In the genomic region with DNA sequence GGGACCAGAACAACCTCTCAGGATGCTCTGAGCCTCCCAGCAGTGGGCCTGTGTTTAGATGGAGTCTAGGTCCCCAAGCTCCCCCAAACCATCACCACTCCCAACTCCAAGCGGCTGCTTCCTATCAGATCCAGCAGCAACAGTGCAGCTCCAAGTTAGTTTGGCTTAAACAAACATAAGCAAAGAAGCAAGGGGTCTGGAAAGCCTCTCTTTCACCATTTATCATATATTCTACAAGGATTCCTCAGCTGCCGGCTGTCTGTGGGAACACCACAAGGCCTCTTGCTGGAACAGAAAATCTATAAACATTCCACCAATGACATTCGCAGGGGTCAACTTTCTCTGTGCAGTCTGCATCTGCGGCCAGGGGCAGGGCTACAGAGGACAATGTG, we compare ENCODE assay signal across 12 mouse cellular contexts. TPM values are rescaled to one million over a fixed set of nuclear protein-coding genes. Genes with fewer than 3 reads are reported as not detected.
DNase-seq lines count a peak whose midpoint lies in the region; ATAC-seq and TF ChIP-seq lines count a peak whose summit lies in the region.
"Had no signal": no experiment of that assay in that cellular context is flagged by ENCODE, and none has a peak within 500 bp of the region (broad histone marks: within the 10 kb centered on the region; RNA-seq: fewer than 3 reads in every experiment).

No protein-coding gene starts in this region.

- no peak for TF ChIP-seq CTCF in lung, adult 2 months (IDR thresholded peaks at IDR 0.05; ENCODE audit: insufficient read depth, low read length)

- no peaks in the 10 kb centered on the region for H3K27me3 ChIP-seq in kidney, embryonic 14.5 days (ENCODE audit: control insufficient read depth, insufficient read depth, low read length)
- no peaks in the 10 kb centered on the region for H3K27me3 ChIP-seq in lung, embryonic 16.5 days (ENCODE audit: control insufficient read depth, insufficient read depth, low read depth, low read length)
- H3K27me3 ChIP-seq in limb, embryonic 13.5 days: no peaks in the 10 kb centered on the region
- no peaks in the 10 kb centered on the region for H3K27me3 ChIP-seq in stomach, embryonic 16.5 days (ENCODE audit: control insufficient read depth, insufficient read depth, low read length)
- H3K27me3 ChIP-seq: hindbrain, embryonic 13.5 days had no signal

- no peaks in the 10 kb centered on the region for H3K9me3 ChIP-seq in kidney, embryonic 14.5 days (ENCODE audit: control insufficient read depth, low read length)
- no peaks in the 10 kb centered on the region for H3K9me3 ChIP-seq in lung, embryonic 16.5 days (ENCODE audit: control insufficient read depth, low read length)
- no peaks in the 10 kb centered on the region for H3K9me3 ChIP-seq in limb, embryonic 13.5 days
- no peaks in the 10 kb centered on the region for H3K9me3 ChIP-seq in stomach, embryonic 16.5 days (replicated peaks; ENCODE audit: control insufficient read depth, low read length)
- H3K9me3 ChIP-seq: hindbrain, embryonic 13.5 days had no signal

- H3K9ac ChIP-seq in kidney, embryonic 14.5 days (ENCODE audit: low read depth, low read length): no peak overlapping the region
- H3K9ac ChIP-seq in lung, embryonic 16.5 days (ENCODE audit: low read length): no peak overlapping the region
- no peak overlapping the region for H3K9ac ChIP-seq in limb, embryonic 13.5 days
- H3K9ac ChIP-seq in stomach, embryonic 16.5 days (ENCODE audit: low read length): 0 out of 2 replicates have a peak overlapping the region, but pooled peaks have one; percentile 8
- H3K9ac ChIP-seq: hindbrain, embryonic 13.5 days; liver, embryonic 14.5 days had no signal

- no peak for ATAC-seq in kidney, embryonic 14.5 days (ENCODE audit: low FRiP score, low TSS enrichment)
- peak; percentile 69 for ATAC-seq in lung, embryonic 16.5 days (ENCODE audit: low read depth)
- no peak for ATAC-seq in limb, embryonic 13.5 days (ENCODE audit: low FRiP score, low read depth)
- ATAC-seq in stomach, embryonic 16.5 days (ENCODE audit: insufficient read depth, low FRiP score): peak; percentile 52

- no peaks in the 10 kb centered on the region for H3K36me3 ChIP-seq in kidney, embryonic 14.5 days (ENCODE audit: control insufficient read depth, insufficient read depth, low read length)
- no peaks in the 10 kb centered on the region for H3K36me3 ChIP-seq in lung, embryonic 16.5 days (ENCODE audit: control insufficient read depth, insufficient read depth, low read length)
- H3K36me3 ChIP-seq in limb, embryonic 13.5 days: no peaks in the 10 kb centered on the region
- no peaks in the 10 kb centered on the region for H3K36me3 ChIP-seq in stomach, embryonic 16.5 days (ENCODE audit: control insufficient read depth, insufficient read depth, low read length)
- H3K36me3 ChIP-seq: hindbrain, embryonic 13.5 days had no signal

- no peak for TF ChIP-seq POLR2A in lung, adult 2 months (IDR thresholded peaks at IDR 0.05; ENCODE audit: borderline replicate concordance, extremely low read depth, low read depth, low read length)

- H3K27ac ChIP-seq in kidney, embryonic 14.5 days (ENCODE audit: low read depth, low read length): peak overlapping the region; percentile 25; the same call in 1 of the 2 replicates
- H3K27ac ChIP-seq in lung, embryonic 16.5 days (ENCODE audit: low read length): peak overlapping the region; percentile 82
- H3K27ac ChIP-seq in limb, embryonic 13.5 days: peak overlapping the region; percentile 39; the same call in 1 of the 2 replicates
- peak overlapping the region; percentile 89 for H3K27ac ChIP-seq in stomach, embryonic 16.5 days (ENCODE audit: low read length)
- H3K27ac ChIP-seq: hindbrain, embryonic 13.5 days; liver, embryonic 14.5 days had no signal

- peaks cover 42% of the 10 kb centered on the region for H3K4me1 ChIP-seq in kidney, embryonic 14.5 days (ENCODE audit: control insufficient read depth, insufficient read depth, low read length)
- H3K4me1 ChIP-seq in lung, embryonic 16.5 days (replicated peaks; ENCODE audit: control insufficient read depth, insufficient read depth, low read length): peaks cover 54% of the 10 kb centered on the region
- peaks cover 13% of the 10 kb centered on the region for H3K4me1 ChIP-seq in lung, adult 2 months (ENCODE audit: control insufficient read depth, insufficient read depth, low read length)
- peaks cover 85% of the 10 kb centered on the region for H3K4me1 ChIP-seq in limb, embryonic 13.5 days
- peaks cover 65% of the 10 kb centered on the region for H3K4me1 ChIP-seq in stomach, embryonic 16.5 days (ENCODE audit: control insufficient read depth, insufficient read depth, low read length)
- H3K4me1 ChIP-seq: hindbrain, embryonic 13.5 days had no signal

- 36% methylated on average over 4 of the region's 4 CpGs for WGBS in kidney, embryonic 14.5 days
- 26% methylated on average over 4 of the region's 4 CpGs for WGBS in lung, embryonic 16.5 days
- 59% methylated on average over 4 of the region's 4 CpGs for WGBS in lung, adult 2 months
- WGBS in limb, embryonic 13.5 days: 29% methylated on average over 4 of the region's 4 CpGs
- 12% methylated on average over 4 of the region's 4 CpGs for WGBS in stomach, embryonic 16.5 days

- no peak for DNase-seq in kidney, adult 11 months
- DNase-seq in lung, adult 2 months: no peak
- DNase-seq in right cerebral cortex, postnatal 10 days (ENCODE audit: low spot score in 2 of 2): no peak
- DNase-seq: adrenal gland, postnatal 25 days; layer of hippocampus, adult 9-11 months; thymus, postnatal 4 days had no signal

- no peak overlapping the region for H3K4me3 ChIP-seq in kidney, embryonic 14.5 days (ENCODE audit: low read length)
- H3K4me3 ChIP-seq in lung, embryonic 16.5 days (ENCODE audit: low read length): no peak overlapping the region
- H3K4me3 ChIP-seq in lung, adult 2 months (replicated peaks; ENCODE audit: extremely low read depth, low read depth, low read length): no peak overlapping the region
- H3K4me3 ChIP-seq in limb, embryonic 13.5 days: no peak overlapping the region
- no peak overlapping the region for H3K4me3 ChIP-seq in stomach, embryonic 16.5 days (replicated peaks; ENCODE audit: low read length)
- H3K4me3 ChIP-seq: hindbrain, embryonic 13.5 days had no signal

- no peak overlapping the region for H3K4me2 ChIP-seq in kidney, embryonic 14.5 days (replicated peaks; ENCODE audit: low read depth, low read length)
- no peak overlapping the region for H3K4me2 ChIP-seq in lung, embryonic 16.5 days (ENCODE audit: low read depth, low read length)
- H3K4me2 ChIP-seq in limb, embryonic 13.5 days (replicated peaks): no peak overlapping the region
- H3K4me2 ChIP-seq in stomach, embryonic 16.5 days (ENCODE audit: low read depth, low read length): no peak overlapping the region
- H3K4me2 ChIP-seq: hindbrain, embryonic 13.5 days had no signal

RNA-seq across cellular contexts. Expression of gene Arhgap10, which starts 29.5 kb away (rescaled TPM):
- 21.8 and 29.4 TPM in 2 replicates for polyA plus RNA-seq in kidney, embryonic 14.5 days (2014; fragmentation: Nextera tagmentation; extraction: Ambion mirVana)
- polyA plus RNA-seq in lung, embryonic 16.5 days (2015; fragmentation: Nextera tagmentation; extraction: Ambion mirVana): 22.2 and 23.1 TPM in 2 replicates
- 9.8 and 11.2 TPM in 2 replicates for polyA plus RNA-seq in lung, adult 2 months (2012; rRNA removed)
- polyA plus RNA-seq in limb, embryonic 13.5 days (2015; fragmentation: Nextera tagmentation; extraction: Ambion mirVana): 30.7 and 31.4 TPM in 2 replicates
- polyA plus RNA-seq in stomach, embryonic 16.5 days (2015; fragmentation: Nextera tagmentation; extraction: Ambion mirVana): 32.8 and 33.4 TPM in 2 replicates

Comparison
In these comparisons a context has a peak if more than half of its experiments do, and no peak if none do; other contexts are left out.
1. ATAC-seq: peak in lung, embryonic 16.5 days (single experiment) and stomach, embryonic 16.5 days (single experiment); none in kidney, embryonic 14.5 days (single experiment) and limb, embryonic 13.5 days (single experiment).
2. H3K27ac ChIP-seq: peak in every context shown above with its lines; median percentile 89 in stomach, embryonic 16.5 days; 82 in lung, embryonic 16.5 days; 39 in limb, embryonic 13.5 days; 25 in kidney, embryonic 14.5 days.